Mouse (Mus musculus): Measurements from ENCODE around the gene Acer2. TPM values are rescaled to one million over a fixed set of nuclear protein-coding genes. Genes with fewer than 3 reads are reported as not detected.

The Acer2 gene
- polyA plus RNA-seq (2021; fragmentation: Nextera tagmentation) = 3.0 and 4.1 TPM in 2 replicates
- long read RNA-seq, experiment 1, full-length matches to known transcripts = 1 of 6 reads
- long read RNA-seq, experiment 1, partial matches to known transcripts = 4 of 6 reads
- long read RNA-seq, experiment 1, other reads (novel, unspliced or antisense) = 1 of 6 reads
- long read RNA-seq, experiment 2, full-length matches to known transcripts = 22 of 28 reads
- long read RNA-seq, experiment 2, partial matches to known transcripts = 3 of 28 reads
- long read RNA-seq, experiment 2, other reads (novel, unspliced or antisense) = 3 of 28 reads

GRCm38 (mm10) chr4:86874146-86874847 is at the start of gene Acer2:
Acer2 (plus strand) TSS chr4:86874396.

DNA sequence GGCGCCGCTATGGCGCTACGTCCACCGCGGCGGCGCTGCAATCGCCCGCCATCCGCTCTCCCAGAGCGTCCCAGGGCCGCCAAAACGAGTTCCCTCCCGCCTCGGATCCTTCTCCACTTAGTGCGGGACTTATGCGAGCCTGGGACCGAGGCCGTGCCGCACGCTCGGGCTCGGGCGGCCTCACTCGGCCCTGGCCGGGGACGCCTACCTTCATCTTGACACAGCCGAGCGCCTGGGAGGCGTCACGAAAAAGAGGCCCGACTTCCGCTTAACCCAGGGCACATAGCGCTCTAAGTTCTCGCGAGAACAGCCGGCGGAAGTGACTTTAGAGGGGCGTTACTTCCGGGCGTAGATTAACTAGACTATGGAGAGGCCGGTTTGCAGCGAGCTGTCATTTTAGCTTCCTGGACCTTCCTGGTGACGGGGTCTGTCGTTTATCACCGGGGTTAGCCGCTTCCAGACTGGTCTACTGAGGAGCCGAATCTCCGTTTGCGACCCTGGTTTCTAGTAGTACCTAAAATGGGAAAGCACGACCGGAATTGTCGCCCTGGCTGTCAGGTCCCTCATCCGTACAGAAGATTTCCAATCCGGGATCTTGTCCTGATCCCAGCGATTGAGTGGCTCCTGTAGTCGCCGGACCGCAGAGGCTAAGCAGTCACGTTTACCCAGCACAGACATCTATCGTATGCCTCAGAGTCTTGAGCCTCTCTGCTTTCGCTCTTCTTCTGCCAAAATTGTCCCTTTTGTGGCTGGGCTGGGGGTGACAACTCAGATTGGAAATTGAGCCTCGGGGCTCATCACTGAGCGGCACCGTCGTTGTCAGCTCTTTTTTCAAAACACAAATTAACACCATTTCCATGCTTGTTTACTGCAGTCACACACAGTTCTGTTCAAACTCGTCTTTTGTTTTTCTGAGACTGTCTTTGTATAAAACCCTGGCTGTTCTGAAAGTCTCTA is 16.8 kb upstream of the Acer2 start, which contains the start of gene Rps6:
TSS of gene Rps6 (minus strand) at position 300 of the 957 bp plus-strand sequence.

Other genes starting within 250 kb of the Acer2 start
- gene Plin2, start 204.3 kb upstream of the Acer2 start, polyA plus RNA-seq (2021; fragmentation: Nextera tagmentation) = 14.0 and 18.4 TPM in 2 replicates
- 0.69 and 1.0 TPM in 2 replicates for gene Dennd4c, start 125.8 kb upstream of the Acer2 start, polyA plus RNA-seq (2021; fragmentation: Nextera tagmentation)
- gene Rps6, start 17.0 kb upstream of the Acer2 start, polyA plus RNA-seq (2021; fragmentation: Nextera tagmentation) = 1,908 and 2,120 TPM in 2 replicates